Mouse (Mus musculus) erythroid progenitor cell, adult 5-6 weeks (primary cell): ENCODE results near the gene Rps6ka2. TPM values are rescaled to one million over a fixed set of nuclear protein-coding genes. Genes with fewer than 3 reads are reported as not detected.
"Not testable (repeated sequence)": the region's sequence is repeated elsewhere in the genome, so short reads cannot be mapped to it uniquely, and the experiment has no call there.

ENCODE experiments used
- ATAC-seq: replicated peaks from 2 replicates; pipeline ENCODE4 v1.8.0; 2016; ENCODE audit warnings: moderate number of reproducible peaks, mild to moderate bottlenecking, moderate TSS enrichment, inconsistent platforms; ENCODE audit not compliant: poor library complexity, low FRiP score, severe bottlenecking
- total RNA-seq, 2 experiments: library from RNA; stranded (forward) in 1 of 2; stranded (reverse) in 1 of 2; fragments of 150-400 nt in 1 of 2; fragments of 186-747, 209-891 nt in 1 of 2; gene quantifications; 2 replicates each; pipeline versions ENCODE4 v1.2.3 to v1.2.4; 2015 to 2017; ENCODE audit warnings: low replicate concordance in 2 of 2

Rps6ka2 gene
- total RNA-seq, 2 experiments from 2014 or later, result 1.7 to 2.2 TPM

DNA sequence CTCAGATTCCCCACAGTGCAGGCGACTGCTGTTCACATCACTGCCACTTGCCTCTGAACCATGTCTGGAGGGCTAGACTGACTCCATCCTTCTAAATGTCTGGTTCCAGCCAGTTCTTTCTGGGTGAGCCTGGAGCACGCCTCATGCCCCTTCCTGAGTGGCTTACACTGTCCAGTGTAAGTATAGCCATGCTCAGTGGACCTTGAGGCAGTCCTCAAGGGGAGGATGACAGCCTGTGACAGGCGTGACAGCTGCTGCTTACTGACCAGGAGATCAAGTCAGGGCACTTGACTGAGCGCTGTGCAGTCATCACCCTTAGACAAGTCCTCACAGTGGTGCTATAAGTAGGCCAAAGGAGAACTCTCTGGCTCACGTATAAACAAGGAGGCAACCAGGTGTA is 94.7 kb downstream of the Rps6ka2 start:
- ATAC-seq, result no peak

DNA sequence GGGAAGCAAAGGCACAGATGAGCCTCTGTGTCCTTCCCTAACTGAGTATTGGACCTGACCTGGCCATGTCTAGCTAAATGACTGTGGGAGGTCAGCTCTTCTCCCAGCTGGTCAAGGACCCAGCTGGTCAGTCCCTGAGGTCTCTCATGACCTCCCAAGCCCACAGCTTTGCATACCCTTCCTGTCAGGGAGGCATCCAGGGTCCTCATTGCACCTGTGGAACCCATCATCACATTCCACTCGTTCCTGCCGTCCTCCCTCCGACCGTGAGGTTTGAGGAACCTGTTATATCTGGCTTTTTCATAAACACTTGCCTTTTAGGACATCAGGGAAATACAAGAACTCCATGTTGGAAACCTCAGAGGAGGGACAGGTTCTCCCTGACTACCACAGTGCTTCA is 95.4 kb downstream of the Rps6ka2 start:
- ATAC-seq, result no peak

DNA sequence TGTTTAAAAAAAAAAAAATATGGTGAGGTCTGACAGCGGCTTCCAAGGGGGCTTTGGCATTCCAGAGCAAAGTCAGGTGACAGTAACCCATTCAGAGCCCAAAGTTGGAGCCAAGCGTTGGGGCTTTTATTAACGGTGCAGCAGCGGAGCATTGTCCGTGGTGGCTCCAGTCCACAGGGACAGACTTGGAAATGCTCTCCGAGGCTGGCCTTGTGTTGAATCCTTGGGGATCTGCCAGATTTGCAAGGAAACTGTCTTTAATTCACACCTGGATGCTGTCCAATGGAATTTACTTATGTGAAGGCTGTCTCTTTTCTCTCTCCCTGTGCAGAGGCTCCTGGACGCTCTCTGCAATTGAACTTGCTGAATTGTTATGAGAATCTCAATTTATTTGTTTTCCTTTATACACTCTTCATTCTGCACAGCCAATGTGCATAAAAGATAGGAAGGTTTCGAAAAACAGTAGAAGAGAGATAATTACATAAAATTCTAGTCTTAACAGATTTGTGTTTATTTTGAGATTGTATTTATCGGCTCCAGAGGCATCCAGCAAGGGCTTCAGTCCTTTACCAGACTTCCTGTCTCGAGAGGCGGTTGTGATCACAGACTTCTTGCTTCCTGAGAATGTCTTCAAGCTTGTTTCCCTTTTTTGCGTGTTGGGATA is 95.9 kb downstream of the Rps6ka2 start:
- no peak for ATAC-seq

DNA sequence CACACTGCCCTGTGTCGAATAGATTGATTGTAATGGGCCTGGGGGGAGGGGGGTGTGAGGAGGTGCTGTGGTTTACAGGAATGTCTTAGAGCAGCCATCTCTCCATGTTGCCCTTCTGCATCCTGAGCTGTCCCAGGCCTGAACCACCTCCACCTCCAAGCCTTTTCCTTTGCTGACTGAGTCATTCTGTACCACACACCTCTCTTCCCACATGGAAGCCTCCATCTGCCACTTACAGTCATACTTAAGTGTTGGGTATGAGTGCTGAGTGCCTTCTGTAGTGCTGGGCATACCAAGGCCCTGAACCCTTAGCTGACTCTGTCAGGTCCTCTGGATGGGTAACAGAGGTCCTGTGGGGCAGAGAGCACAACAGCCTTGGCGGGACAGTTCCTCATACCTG is 97.9 kb downstream of the Rps6ka2 start:
- ATAC-seq, result no peak

DNA sequence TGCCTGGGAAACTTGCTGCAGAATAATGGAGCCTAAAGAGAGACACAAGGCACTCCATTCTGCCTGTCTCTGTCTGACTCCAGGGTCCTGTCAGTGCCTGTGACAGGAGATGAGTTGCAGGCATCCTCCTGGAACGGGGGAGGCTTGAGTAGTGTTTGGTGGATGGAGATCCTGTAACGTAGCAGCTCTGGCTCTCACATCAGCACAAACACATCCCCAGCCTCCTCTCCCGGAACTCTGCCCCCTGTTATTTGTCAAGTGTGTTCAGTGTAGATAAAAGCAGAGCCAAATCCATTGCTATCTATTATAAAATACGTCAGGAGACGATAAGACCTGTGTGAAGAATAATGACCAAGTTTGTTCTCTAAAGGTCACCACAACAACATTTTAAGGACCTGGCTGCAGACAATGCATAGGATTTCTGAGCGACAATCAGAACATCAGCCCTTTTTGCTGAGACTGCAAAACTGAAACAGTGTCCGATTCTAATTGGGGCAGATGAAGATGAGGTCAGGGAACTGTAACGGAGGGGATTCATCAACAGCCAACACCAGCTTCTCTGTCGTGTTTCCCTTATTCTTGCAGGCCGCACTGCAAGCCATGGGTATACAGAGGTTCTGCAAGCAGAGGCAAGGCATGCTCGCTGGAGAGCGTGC is 99.4 kb downstream of the Rps6ka2 start:
- no peak for ATAC-seq

DNA sequence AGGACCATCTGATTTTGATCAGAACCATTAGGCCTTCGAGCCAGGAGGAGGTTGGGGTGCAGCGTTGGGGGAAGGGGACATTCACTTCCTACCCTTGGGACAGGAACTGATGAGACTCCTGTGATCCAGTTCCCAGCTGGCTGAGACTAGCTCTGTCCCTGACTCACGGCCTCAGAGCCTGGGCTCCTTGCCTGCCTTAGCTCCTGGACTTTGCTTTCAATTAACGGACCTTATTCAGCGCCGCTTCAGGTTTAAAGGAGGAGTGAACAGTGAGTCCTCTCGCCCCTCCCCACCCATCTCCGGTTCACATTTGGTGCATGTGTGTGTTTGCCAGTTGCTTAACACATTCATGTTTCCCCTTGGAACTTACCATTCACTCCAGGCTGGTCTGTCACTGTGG is 100.6 kb downstream of the Rps6ka2 start:
- ATAC-seq, result no peak

DNA sequence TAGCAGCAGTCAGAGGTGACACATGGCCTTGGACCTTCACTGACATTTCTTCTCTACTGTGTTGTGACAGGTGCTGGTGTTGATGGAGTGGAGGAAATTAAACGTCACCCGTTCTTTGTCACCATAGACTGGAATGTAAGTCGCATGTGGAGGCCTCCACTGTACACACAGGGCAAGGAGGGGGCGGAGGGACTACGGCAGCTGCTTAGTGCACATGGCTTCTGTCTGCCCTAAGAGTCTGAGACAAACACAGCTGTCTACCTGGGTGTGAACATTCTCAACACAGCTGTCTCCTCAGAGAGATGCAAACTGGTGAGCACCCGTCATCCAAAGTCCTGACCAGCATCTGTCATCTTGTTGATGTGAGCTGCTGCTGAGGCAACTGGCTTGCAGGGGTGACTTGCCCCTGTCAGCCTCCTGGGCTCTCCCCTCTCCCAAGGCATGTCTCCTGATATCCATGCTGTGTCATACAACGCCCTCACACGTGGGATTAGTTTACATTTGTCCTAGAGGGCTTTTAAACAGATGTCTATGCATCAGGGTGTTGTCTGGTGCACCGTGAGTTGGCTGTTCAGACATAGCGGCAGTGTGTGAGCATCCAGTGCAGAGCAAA is 101.7 kb downstream of the Rps6ka2 start:
- no peak for ATAC-seq

DNA sequence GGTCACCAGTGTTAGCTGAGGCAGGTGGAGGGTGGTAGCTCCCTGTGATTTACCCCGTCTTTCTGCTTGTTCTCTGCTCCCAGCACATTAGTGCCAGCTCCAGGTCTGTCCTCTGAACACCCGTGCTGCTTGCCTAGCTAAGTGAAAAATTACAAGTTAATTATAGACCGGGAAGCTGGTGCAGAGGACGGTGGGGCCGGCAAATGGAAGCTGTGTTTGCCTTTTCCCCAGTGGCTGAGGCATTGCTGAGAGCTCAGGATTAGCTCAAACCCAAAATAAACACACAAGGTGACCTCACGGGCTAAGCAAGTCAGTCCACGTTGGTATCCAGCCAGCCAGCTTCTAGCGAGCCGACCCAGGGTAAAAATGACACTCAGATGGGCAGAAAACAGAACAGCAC is 103.1 kb downstream of the Rps6ka2 start:
- ATAC-seq, result no peak

DNA sequence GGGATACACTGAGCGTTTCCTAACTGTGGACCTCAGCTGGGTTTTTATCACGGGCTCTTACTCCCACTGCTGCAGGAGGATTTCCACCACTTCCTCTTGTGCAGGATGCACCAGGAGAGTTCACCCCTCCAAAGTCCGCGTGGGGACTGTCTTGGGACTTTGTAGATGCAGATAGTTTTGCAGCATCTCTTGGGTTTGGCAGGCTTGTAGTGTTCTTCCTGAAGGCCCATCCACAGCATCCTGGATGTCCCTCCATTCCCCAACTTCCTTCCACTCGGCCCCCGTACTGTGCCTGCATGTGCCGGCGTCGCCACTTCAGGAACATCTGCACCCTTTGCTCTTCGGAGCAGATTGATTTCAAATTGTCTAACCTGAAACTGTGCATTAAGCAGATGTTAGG is 103.9 kb downstream of the Rps6ka2 start:
- no peak for ATAC-seq

DNA sequence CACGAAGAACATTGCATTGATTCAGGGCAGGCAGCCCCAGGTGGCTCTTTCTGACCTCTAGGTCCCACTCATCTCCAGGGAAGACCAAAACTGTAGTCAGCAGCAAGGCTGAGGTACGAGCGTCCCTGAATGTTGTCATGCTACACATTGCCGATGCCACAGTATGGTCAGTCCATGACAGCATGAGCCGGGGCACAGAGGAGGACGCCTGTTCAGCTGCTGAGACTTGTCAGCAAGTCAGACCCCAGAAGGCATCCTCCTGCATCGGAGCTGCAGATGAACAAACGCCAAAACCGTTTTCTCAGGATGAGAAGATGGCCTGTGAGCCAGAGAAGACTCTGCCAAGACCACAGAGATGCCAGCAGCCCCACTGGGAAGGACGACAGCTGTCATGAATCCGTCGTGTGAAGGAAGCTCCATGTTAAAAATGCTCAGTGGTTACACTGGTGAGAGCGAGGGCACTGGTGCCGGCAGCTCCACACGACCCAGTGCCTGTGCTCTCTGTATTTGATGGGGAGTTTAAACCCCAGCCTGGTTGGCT is 108.9 kb downstream of the Rps6ka2 start:
- ATAC-seq, result no peak

DNA sequence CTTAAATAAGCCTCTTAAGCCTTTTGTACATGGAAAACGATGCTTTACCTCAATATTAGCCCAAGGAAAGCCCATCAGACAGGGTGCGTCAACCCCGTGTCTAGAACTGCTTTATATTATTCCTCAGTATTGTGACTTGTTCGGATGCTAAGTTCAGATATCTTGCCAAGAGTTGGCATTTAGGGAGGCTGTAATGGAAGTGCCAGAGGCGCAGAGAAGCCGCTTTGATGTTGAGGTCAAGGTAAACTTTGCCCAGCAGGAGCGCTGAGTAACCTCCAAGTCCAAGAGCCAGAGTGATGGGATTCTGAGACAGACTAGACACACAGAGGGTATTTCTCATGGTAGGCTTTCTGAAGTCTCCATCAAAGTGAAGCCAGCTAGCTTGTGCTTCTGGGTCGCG is 109.3 kb downstream of the Rps6ka2 start:
- ATAC-seq, result no peak

DNA sequence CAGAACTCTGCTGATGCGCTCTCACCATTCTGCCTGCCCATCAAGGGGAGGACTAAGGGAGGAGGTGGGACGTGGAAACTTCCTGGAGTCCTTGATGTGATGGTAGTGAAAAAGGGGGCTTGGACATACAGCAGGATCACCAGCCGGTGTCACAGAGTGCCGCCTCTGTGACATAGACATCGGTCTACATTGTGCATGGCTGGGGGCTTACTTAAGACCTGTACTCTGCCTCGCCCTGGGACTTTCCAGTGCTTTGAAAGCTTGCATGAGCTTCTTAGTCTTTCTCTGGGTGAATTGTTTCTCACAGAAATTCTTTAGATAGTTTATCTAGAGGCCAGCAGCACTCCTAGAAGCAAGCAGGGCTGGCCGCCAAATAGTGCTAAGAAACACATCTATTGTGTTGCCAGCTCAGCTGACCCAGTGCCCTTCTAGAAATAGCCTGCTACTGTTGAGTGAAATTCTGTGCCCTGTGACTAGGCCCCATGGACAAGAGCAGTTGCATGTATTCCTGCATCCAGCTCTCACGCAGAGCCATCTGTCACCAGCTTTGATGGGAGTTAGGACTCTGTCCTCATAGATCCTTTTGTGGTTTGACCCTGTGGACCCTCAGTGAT is 114.5 kb downstream of the Rps6ka2 start:
- no peak for ATAC-seq

DNA sequence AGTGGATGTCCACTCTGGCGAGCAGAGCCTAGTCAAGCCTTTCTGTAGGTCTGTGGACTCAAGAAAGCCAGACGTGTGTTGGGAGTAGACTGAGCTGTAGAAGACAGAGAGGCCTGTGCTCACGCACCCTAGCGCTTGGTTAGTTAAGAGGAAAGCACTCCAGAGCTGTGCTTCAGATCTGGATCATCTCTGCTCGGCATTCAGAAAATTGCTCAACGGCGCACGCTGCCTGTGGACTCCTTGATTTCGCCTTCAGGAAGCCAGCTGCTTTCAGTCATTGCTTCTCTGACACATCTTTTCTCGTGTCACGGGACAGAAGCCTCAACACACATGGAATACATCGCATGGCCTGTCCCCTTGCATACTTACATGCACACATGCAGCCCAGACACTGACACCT is 115.4 kb downstream of the Rps6ka2 start:
- no peak for ATAC-seq

DNA sequence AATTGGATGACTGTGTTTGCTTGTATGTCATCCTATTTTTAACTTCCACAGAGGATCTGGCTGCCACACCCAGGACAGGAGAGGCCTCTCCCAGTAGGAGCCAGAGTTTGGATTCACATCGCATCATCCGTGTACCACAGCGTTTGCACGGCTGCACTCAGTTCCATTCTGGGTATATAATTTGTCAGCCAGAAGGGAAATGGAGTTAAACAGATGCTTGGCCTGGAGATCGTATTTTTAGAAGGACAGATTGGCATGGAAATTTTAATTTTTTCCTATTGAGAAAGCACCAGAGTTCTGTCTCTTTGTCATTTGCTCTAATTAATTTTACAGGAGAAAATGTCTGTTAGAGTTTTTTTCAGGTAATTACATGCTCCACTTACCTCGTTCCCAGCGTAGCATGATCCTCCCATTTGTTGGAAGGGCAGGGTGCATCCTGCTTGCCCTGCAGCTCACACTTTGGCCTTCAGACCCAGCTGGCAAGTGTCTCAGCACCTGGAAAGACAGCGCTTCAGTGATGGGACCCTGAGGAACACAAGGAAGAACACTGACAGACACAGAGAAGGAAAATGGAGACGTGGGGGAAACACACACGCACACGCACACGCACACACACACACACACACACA is 116.6 kb downstream of the Rps6ka2 start:
- no peak for ATAC-seq

DNA sequence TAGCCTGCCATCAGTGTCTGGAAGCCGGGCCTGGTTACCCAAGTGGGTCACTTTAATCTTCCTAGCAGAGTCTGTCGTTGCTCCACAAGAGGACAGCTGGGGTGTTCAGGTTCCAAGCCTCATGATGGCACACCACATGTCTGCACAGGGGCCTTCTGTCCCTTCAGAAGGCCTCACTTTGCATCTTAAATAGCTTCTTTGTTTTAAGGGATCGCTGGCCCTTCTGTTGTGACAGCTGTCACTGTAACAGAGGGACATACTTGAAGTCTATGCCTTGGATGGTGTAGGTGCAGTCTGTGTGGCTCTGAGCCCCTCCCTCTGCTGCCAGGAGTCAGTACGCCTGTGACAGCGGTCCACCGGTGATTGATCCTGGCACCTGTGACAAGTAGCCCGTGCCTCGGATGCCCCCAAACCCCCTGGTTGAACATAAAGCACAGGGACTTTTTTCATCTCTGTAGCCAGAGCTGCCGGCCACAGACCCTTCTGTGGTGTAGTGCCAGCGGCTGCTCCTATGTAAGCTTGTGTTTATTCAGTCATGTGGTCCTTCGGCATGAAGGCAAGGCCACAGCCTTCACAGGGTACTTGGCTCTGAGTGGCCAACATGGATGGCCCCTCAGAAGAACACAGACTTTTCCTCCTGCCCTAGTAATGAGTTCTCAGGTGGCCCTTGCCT is 122.2 kb downstream of the Rps6ka2 start:
- ATAC-seq, result no peak

DNA sequence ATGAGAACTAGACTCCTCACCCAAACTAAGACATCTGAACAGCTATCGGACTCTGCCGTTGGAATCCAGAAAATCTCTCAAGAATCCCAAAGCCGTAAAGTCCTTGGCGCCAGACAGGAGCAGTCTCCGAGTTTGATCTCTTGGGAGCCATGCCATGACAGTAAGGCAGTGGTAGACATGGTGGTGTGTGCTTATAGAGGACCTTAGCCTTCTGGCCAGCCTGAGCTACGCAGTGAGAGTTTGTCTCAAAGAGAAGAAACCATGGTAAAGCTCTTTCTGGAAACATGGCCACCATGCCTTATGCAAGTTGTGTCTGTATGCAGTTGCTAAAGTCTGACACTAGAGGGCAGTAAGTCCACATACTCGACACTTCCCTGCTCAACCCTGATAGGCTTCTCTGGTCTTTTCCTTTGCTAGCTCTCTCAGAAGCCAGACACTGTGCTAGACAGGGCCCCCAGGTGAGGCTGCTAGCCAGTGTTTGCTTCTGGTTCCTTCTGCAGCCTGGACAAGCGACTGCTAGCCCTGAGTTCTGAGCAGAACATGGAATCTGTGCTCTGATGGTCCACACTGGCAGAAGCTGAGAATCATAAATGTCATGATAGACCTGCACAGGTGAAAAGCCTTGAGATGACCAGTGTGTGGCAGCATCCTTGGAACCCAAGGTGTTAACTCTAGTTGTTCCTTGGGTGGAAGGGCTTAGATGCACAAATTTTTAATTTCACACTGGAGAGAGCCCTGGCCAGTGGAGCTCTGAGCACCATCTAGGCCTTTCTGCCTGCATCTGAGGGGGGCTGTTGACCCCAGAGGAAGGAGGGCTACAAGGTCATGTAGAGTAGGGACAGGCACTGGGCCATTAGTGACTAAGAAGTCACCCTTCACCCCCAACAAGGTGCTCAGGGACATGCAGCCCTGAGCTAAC is 136.6 kb downstream of the Rps6ka2 start:
- ATAC-seq, result peak; percentile 52; the same call in 1 of the 2 replicates

DNA sequence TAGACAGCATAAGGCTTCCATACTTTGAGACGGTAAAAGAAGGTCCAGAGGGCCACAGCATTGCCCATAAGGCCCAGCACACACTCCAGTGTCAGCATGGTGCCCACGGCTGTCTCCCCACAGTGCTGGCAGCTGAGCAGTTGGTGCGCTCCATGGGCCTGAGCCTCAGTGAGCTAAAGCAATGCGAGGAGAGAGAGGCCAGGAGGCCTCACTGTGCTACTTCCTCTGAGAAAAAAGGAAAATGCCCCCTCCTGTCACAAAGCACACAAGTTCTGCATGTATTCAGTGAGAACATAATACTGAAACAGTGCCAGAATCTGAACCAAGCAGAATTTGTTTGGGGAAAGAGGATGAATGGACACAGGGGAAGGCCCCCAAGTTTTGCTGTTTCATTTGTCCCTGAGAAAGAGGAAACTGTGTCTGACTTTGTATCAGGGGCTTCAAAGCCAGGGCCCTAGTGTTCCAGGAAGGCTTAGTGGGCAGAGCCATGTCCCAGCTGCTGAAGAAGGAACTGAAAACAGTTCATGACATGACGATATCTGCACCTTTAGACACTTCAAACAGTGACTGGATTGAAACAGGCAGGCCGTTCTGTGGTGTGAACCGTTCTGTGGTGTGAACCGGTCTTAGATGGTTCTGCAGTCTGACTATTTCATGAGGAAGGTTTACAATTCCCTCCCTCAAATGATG is 145.9 kb downstream of the Rps6ka2 start:
- not testable (repeated sequence) for ATAC-seq

DNA sequence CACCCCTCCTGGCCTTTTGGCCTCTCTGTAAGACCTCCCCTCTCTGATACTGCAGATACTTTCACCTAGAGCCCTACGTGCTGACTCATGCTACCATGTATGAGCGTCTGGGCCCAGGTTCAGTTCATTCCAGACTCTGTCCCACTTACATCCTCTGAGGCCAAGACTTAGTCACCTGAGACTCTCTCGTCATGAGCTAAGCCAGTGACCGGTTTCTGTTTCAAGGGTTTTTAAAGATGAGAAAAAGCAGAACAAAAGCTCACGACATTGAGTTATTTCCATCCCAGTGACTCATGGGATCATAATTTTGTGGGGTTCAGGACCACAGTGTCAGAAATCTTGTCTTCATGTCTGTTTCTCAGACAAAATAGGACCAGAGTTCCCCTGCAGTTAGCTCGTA is 149.9 kb downstream of the Rps6ka2 start:
- ATAC-seq, result not testable (repeated sequence)
